Mouse (Mus musculus) cerebellum, adult 11 months (tissue): Measurements from ENCODE around the gene Olfr992.
"Not testable (repeated sequence)": the region's sequence is repeated elsewhere in the genome, so short reads cannot be mapped to it uniquely, and the experiment has no call there.

ENCODE experiments used
- DNase-seq: peaks from one replicate; pipeline ENCODE4 v3.0.0; 2022

Gene Olfr992

DNA sequence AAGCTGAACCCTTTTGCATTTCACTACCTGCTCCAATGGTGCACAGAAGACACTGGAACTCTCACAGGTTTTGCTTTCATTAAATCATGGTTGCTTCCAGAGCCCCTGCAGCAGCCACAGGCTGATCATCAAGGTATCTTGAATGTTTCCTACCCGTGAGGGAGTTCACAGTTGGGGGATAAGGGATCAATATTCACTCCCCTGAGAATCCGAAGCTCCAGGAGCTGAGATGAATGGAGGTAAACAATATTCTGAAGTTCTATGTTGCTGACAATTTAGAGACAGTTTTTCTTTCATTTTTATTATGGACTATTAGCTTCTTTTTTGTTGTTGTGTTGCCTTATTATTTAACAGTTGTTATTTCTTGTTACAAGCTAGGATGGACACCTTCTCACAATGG, at the start of gene Olfr992:
Olfr992 (minus strand) TSS at position 101 of the 400 bp plus-strand sequence.
- DNase-seq: no peak

GRCm38 (mm10) chr2:85443539-85443938, 34.3 kb upstream of the Olfr992 start, which contains the start of gene Olfr995:
TSS of gene Olfr995 (minus strand) at chr2:85443639.
- no peak for DNase-seq

- no peak for DNase-seq
These were observed 33.3 kb upstream of the Olfr992 start for GRCm38 (mm10) chr2:85442546-85442945.

- DNase-seq: no peak
These were observed 27.1 kb upstream of the Olfr992 start, which contains the start of gene Olfr994 for GRCm38 (mm10) chr2:85436351-85436750. TSS of gene Olfr994 (minus strand) at chr2:85436451.

- no peak for DNase-seq
These were observed 16.6 kb upstream of the Olfr992 start for GRCm38 (mm10) chr2:85425893-85426292.

DNA sequence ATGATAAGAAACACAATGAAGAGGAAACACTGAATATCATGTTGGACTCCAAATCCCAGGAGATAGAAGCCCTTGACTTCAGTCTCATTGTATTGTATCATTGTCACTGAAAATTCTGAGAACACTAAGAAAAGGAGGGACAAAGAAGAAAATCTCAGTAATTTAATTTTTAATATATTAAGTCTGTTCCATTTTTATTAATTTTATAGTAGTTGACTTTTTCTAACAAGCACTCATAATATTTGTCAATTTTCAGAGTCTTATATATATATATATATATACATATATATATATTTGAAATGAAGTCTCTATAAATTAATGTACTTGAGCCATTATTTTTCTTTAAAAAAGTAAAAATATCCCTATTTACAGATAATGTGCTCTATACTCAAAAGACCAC, 5.5 kb upstream of the Olfr992 start, which contains the start of gene Olfr993:
Olfr993 (minus strand) TSS at position 101 of the 400 bp plus-strand sequence.
- DNase-seq: no peak

DNA sequence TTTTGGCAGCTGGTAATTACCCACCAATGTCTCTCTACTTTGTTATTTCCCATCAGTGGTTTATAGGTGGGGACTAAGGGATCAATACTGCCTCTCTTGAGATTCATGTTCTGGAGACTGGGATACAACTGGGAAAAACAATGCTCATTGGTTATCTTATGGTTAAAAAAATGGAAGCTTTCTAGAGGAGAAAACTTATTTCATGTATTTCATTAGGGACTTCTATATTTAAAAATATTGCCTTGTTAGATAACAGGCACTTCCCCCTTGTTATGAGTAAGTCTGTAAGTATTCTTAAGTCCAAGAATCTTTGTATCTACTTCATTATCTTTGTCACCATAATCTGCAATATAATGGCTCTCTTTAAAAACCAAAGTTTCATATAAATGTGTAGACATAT, 46.1 kb downstream of the Olfr992 start, which contains the start of gene Olfr988:
Olfr988 (minus strand) TSS at position 101 of the 400 bp plus-strand sequence.
- DNase-seq: not testable (repeated sequence)
